Mouse (Mus musculus) kidney, adult 2 months (tissue): ENCODE results near the gene Sfswap. TPM values are rescaled to one million over a fixed set of nuclear protein-coding genes. Genes with fewer than 3 reads are reported as not detected.

Source experiments
- DNase-seq: peaks from one replicate; pipeline ENCODE4 v3.0.0; 2021
- H3K27ac ChIP-seq: fragments of 200-500 bp; 2 replicates; pipeline ENCODE4 v1.5.1; 2012; ENCODE audit warnings: low read depth, low read length, control low read depth, inconsistent platforms; ENCODE audit not compliant: insufficient read depth
- H3K27me3 ChIP-seq: fragments of 200-500 bp; replicated peaks from 2 replicates; pipeline ENCODE4 v1.6.1; 2012; ENCODE audit warnings: mild to moderate bottlenecking, moderate library complexity, low read length, inconsistent platforms; ENCODE audit not compliant: control insufficient read depth, insufficient read depth
- H3K36me3 ChIP-seq: fragments of 200-500 bp; 2 replicates; pipeline ENCODE4 v1.6.1; 2012; ENCODE audit warnings: mild to moderate bottlenecking, moderate library complexity, low read length, inconsistent platforms; ENCODE audit not compliant: control insufficient read depth, insufficient read depth
- H3K4me1 ChIP-seq: fragments of 200-500 bp; 2 replicates; pipeline ENCODE4 v1.6.1; 2011; ENCODE audit warnings: low read length; ENCODE audit not compliant: control insufficient read depth, insufficient read depth
- H3K4me3 ChIP-seq: fragments of 200-500 bp; 2 replicates; pipeline ENCODE4 v1.5.1; 2011; ENCODE audit warnings: mild to moderate bottlenecking, low read depth, low read length, control low read depth; ENCODE audit not compliant: insufficient read depth
- CTCF ChIP-seq: fragments of 200-500 bp; conservative IDR thresholded peaks from 2 replicates; pipeline ENCODE4 v1.5.1; 2011; ENCODE audit warnings: low read depth, mild to moderate bottlenecking, control low read depth, low read length, moderate library complexity, mixed read lengths; ENCODE audit not compliant: insufficient read depth, insufficient read length
- POLR2A ChIP-seq: fragments of 200-500 bp; IDR thresholded peaks from one replicate; pipeline ENCODE4 v1.6.1; 2011; ENCODE audit warnings: low read depth, low read length, control low read depth
- WGBS: fragments of 180-500 bp; shearing (Covaris S2); methylation state at CpG from one replicate; pipeline ENCODE4 v1.1.7; 2018; 5-methylcytosine and 5-hydroxymethylcytosine counted together
- polyA plus RNA-seq: library from polyadenylated mRNA; depleted of rRNA; stranded (reverse); fragments of >200 nt; gene quantifications from 2 replicates; pipeline ENCODE4 v1.2.3, GENCODE M21; 2012

The Sfswap gene
- polyA plus RNA-seq, 1 experiment: 43.8 TPM

DNA sequence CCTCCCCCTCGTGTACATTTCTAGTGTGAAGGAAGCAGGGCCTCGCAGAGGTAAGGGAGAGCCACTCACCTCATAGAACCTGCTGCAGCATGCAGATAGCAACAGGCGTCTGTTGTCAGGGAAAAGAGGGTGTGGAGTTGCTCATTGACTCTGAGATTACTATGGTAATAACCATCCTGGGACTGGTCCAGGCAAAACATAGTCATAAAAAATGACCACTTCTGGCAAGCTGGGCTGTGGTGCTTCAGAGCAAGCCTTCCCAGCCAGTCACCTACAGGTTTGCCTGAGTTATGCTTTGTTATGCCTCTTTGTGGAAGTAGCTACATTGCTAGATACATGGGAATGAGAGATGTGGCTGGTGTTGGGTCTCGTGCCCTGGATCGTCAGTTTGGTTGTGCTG lies 26.1 kb downstream of the Sfswap start:
- Histone ChIP-seq H3K36me3 (peaks cover 2% of the 10 kb centered on the region; the same call in 1 of the 2 replicates), H3K27ac (no peak overlapping the region), H3K27me3 (no peaks in the 10 kb centered on the region), H3K4me3 (no peak overlapping the region), H3K4me1 (no peaks in the 10 kb centered on the region)
- TF ChIP-seq POLR2A: no peak
- TF ChIP-seq CTCF: no peak
- WGBS: 72% methylated on average over 5 of the region's 5 CpGs
- DNase-seq: peak; percentile 23

DNA sequence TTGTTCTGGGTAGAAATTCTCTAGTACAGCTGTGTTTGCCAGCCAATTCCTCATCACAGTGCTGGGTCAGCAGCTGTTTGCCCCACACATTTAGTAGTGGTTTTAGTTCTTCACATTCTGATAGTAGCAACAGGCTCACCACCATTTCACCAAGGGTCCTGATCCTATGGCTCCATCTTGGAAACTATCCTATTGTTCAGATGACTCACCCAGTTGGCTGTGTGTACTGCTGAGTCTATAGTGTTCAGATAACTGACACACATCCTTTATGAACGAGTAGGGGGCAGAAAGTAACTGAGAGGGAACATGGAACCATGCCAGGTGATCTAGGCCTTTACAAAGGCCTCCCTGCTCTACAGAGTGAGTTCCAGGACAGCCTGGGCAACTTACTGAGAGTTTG lies 28.6 kb downstream of the Sfswap start:
- Histone ChIP-seq H3K36me3 (peaks cover 2% of the 10 kb centered on the region; the same call in 1 of the 2 replicates), H3K4me1 (peaks cover 8% of the 10 kb centered on the region; the same call in 1 of the 2 replicates), H3K27ac (no peak overlapping the region), H3K27me3 (no peaks in the 10 kb centered on the region), H3K4me3 (no peak overlapping the region)
- TF ChIP-seq POLR2A (no peak), CTCF (no peak)
- DNase-seq: no peak
- 58% methylated on average over 1 of the region's 1 CpGs for WGBS

DNA sequence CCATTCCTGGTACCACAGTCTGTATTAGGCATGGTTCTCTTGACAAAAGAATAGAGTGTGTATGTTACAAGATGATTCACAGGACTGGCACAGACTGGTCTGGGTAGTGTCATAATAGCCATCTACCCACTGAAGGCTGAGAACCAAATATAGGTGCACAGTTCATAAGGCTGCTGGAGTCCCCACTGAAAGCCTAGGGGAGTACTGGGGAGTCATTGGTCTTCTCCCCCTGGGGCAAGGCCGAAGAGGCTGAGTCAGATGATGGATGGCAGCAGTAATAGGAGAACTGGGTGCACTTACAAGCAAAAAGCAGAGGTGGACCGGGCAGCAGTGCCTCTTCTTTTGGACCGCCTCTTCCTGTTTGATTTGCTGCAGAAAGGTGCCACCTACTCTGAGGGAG lies 32.7 kb downstream of the Sfswap start:
- Histone ChIP-seq H3K36me3 (no peaks in the 10 kb centered on the region; the same call in 1 of the 2 replicates), H3K4me1 (peaks cover 20% of the 10 kb centered on the region), H3K4me3 (no peak overlapping the region), H3K27me3 (no peaks in the 10 kb centered on the region), H3K27ac (peak overlapping the region; percentile 27; the same call in 1 of the 2 replicates)
- no peak for DNase-seq
- TF ChIP-seq POLR2A: no peak
- TF ChIP-seq CTCF: no peak
- WGBS: 56% methylated on average over 3 of the region's 3 CpGs

DNA sequence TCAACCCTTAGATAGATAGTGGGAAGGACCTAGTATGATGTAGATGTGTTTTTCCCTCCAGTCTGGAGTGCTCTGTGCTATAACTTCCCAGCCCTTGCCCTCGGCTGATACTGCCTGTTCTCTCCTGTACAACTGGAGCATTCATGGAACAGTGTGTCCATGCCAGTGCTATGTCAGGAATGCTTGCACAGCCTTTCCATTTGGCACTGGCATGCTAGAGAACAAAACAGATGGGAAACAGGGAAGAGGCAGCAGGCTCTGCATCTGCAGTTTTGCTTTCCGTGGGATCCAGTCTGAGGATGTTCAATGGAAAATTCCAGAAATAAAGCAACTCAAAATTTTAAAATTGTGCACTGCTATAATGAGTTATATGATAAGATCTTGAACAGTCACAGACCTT lies 33.5 kb downstream of the Sfswap start:
- peaks cover 20% of the 10 kb centered on the region for H3K4me1 ChIP-seq
- H3K4me3 ChIP-seq: no peak overlapping the region
- no peak overlapping the region; the same call in none of the 2 replicates for H3K27ac ChIP-seq
- DNase-seq: peak; percentile 67
- WGBS: 27% methylated on average over 2 of the region's 2 CpGs
- TF ChIP-seq POLR2A (no peak), CTCF (no peak)
- H3K36me3 ChIP-seq: no peaks in the 10 kb centered on the region; the same call in 1 of the 2 replicates
- H3K27me3 ChIP-seq: no peaks in the 10 kb centered on the region

DNA sequence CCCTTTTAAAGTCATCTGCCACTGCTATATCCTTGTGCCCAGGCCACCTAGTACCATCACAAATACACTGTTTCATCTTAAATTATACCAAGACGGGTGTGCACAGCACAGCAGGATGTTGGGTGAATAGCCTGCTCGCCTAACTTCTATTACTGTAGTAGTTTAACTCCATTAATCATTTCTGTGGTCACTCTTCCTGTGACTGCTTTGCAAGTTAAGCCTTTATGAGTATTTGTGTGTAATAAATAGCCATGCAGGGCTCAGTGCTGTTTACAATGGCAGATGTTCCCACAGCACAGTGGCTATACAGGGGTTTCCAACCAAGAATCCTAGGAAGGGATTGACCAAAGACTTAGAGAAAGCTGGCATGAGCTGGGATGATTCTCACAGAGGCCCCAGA lies 34.0 kb downstream of the Sfswap start:
- TF ChIP-seq CTCF (no peak), POLR2A (no peak)
- Histone ChIP-seq H3K27ac (peak overlapping the region; percentile 69), H3K4me1 (peaks cover 20% of the 10 kb centered on the region), H3K4me3 (no peak overlapping the region), H3K27me3 (no peaks in the 10 kb centered on the region), H3K36me3 (no peaks in the 10 kb centered on the region; the same call in 1 of the 2 replicates)
- WGBS: 37% methylated on average over 2 of the region's 2 CpGs
- peak; percentile 65 for DNase-seq

DNA sequence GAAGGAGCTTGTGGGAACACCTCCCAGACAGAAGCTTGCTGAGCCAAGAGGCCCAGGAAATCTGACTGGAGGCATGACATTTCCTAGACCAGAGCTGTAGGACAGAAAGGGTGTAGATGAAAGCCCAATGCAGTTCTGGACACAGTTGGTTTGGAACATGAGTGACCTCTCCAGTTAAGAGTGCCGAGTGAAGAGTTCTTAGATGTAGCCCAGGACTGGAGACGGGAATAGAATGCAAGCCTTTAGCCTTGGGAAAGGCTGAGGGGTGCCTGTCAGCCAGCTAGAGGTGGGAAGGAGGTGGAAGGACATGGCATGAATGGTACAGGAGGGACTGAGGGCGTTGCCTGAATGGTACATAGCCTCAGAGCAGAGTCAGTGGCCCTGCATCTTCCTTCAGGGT lies 34.4 kb downstream of the Sfswap start:
- peak overlapping the region; percentile 69 for H3K27ac ChIP-seq
- no peak for DNase-seq
- H3K4me1 ChIP-seq: peaks cover 20% of the 10 kb centered on the region
- peaks cover 2% of the 10 kb centered on the region for H3K36me3 ChIP-seq
- no peak for TF ChIP-seq CTCF
- TF ChIP-seq POLR2A: no peak
- H3K27me3 ChIP-seq: no peaks in the 10 kb centered on the region
- WGBS: 79% methylated on average over 3 of the region's 3 CpGs
- H3K4me3 ChIP-seq: no peak overlapping the region

DNA sequence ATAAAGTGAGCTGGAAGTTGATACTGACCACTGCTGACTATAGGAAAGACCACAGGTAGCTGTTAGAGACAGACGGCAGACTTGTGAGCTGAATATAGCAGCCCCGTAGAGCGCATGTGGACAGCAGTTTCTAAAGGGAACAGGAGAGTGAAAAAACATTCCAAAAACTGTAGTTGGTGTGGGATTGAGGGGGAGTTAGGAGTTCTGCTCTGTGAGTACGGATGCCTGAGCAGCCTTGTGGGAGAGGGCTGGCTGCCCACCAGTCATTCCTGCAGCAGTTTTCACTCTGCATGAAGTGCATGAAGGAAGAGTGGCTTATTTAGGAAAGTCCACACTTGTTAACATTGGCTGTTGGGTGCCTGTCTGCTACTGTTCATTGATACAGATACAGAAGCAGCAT lies 37.8 kb downstream of the Sfswap start:
- H3K4me3 ChIP-seq: no peak overlapping the region
- no peak for DNase-seq
- 82% methylated on average over 4 of the region's 4 CpGs for WGBS
- H3K27ac ChIP-seq: no peak overlapping the region
- H3K4me1 ChIP-seq: peaks cover 18% of the 10 kb centered on the region
- peaks cover 9% of the 10 kb centered on the region; the same call in 1 of the 2 replicates for H3K36me3 ChIP-seq
- TF ChIP-seq POLR2A (no peak), CTCF (no peak)
- H3K27me3 ChIP-seq: no peaks in the 10 kb centered on the region
